Mouse (Mus musculus): ENCODE data around the gene Il18rap. TPM values are rescaled to one million over a fixed set of nuclear protein-coding genes. Genes with fewer than 3 reads are reported as not detected.

Gene Il18rap
- polyA plus RNA-seq (2016; fragmentation: Nextera tagmentation; extraction: Ambion mirVana) = 0.40 and 0.45 TPM in 2 replicates

- Histone ChIP-seq H3K36me3 (replicated peaks) (no peaks in the 10 kb centered on the region), H3K9ac (no peak within 1 kb of the TSS), H3K4me3 (replicated peaks) (no peak within 1 kb of the TSS), H3K4me2 (peak within 1 kb of the TSS; percentile 25), H3K27ac (peak within 1 kb of the TSS; percentile 53; the same call in 1 of the 2 replicates), H3K9me3 (no peaks in the 10 kb centered on the region), H3K27me3 (no peaks in the 10 kb centered on the region), H3K4me1 (peaks cover 8% of the 10 kb centered on the region; the same call in 1 of the 2 replicates)
- WGBS = 16% methylated on average over 9 of the region's 9 CpGs
- peak; percentile 86; the same call in 1 of the 2 replicates for ATAC-seq (ENCODE audit: low FRiP score)
Observed at GRCm38 (mm10) chr1:40514851-40515585, at the start of gene Il18rap. TSS of gene Il18rap (plus strand) at chr1:40515362.

DNA sequence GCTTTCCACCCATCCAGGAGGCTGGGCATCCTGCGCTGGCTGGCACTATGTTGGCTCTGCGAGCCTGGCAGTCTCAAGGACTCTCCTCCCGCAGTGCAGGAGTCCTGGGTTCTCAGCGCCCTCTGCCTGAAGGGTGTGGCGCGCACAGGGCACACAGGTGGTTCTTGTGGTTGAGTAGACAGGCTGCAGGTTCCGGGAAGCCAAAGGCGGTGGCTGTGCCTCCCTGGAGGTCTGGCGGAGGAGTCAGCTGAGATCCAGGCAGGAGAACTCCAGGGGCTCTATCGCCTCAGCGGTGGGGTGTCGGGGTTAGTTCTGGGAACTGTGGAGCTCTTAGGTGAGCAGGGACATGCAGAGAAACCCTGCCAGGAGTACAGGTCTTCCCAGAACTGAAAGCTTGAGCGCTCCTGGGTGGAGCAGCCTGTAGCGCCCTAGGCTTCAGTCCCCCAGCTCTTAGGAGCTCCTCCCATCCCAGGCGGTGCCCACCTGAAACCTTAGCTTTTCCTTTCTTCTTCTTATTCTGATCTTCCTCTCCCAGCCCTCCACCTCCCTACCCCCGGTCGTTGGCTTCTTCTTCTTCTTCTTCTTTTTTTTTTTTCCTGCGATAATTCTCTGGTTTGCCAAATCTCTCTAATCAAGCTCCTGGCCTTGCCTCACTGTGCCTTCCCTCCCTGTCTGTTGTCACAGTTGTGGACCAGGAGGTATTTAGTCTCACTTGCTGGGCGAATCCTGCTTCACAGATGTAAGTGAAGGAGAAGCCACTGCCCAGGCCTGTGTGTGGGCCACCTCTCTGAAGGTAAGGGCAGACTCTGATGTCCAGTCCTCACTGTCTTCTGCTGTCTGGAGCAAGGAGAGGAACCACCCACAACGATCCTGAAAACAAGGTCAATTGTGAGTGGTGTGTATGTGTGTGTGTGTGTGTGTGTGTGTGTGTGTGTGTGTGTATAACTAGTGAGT, 49.4 kb upstream of the Il18rap start, which contains the start of gene Il18r1:
TSS of gene Il18r1 (plus strand) at position 76 of the 954 bp plus-strand sequence.
- Histone ChIP-seq H3K4me1 (no peaks in the 10 kb centered on the region), H3K36me3 (replicated peaks) (no peaks in the 10 kb centered on the region), H3K9ac (no peak within 1 kb of the TSS), H3K9me3 (no peaks in the 10 kb centered on the region), H3K27me3 (no peaks in the 10 kb centered on the region), H3K4me3 (replicated peaks) (no peak within 1 kb of the TSS), H3K27ac (no peak within 1 kb of the TSS), H3K4me2 (no peak within 1 kb of the TSS)
- ATAC-seq (ENCODE audit: low FRiP score) = no peak
- 56% methylated on average over 20 of the region's 20 CpGs for WGBS

DNA sequence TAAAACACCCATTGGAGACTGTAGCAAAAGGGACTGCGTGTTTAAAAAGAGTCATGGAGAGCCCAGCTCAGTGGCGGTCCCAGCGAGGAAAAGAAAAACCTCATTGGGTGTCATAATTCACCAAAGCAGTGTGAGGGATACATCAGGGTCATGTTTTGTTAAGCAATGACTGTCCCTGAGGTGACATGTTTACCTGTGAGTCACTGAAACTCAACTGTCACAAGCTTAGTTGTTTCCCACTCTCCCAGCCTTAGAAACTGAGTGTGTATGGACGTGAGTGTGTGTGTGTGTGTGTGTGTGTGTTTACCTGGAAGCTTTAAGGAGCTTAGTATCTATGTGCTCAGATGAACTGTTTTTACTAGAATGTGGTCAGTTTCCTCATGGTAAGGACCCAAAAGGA, 47.9 kb upstream of the Il18rap start:
- no peaks in the 10 kb centered on the region for H3K9me3 ChIP-seq
- no peak for ATAC-seq (ENCODE audit: low FRiP score)
- H3K4me3 ChIP-seq (replicated peaks) = no peak overlapping the region
- H3K4me2 ChIP-seq = no peak overlapping the region
- no peak overlapping the region for H3K27ac ChIP-seq
- H3K4me1 ChIP-seq = no peaks in the 10 kb centered on the region
- WGBS = 87% methylated on average over 4 of the region's 4 CpGs
- H3K27me3 ChIP-seq = no peaks in the 10 kb centered on the region
- H3K36me3 ChIP-seq (replicated peaks) = no peaks in the 10 kb centered on the region
- no peak overlapping the region for H3K9ac ChIP-seq

- ATAC-seq (ENCODE audit: low FRiP score) = no peak
- H3K9ac ChIP-seq = no peak overlapping the region
- H3K9me3 ChIP-seq = no peaks in the 10 kb centered on the region
- no peaks in the 10 kb centered on the region for H3K27me3 ChIP-seq
- H3K36me3 ChIP-seq (replicated peaks) = no peaks in the 10 kb centered on the region
- H3K27ac ChIP-seq = no peak overlapping the region
- H3K4me3 ChIP-seq (replicated peaks) = no peak overlapping the region
- H3K4me2 ChIP-seq = no peak overlapping the region
- H3K4me1 ChIP-seq = no peaks in the 10 kb centered on the region
- 80% methylated on average over 2 of the region's 2 CpGs for WGBS
Observed at GRCm38 (mm10) chr1:40468805-40469204, 46.4 kb upstream of the Il18rap start.

DNA sequence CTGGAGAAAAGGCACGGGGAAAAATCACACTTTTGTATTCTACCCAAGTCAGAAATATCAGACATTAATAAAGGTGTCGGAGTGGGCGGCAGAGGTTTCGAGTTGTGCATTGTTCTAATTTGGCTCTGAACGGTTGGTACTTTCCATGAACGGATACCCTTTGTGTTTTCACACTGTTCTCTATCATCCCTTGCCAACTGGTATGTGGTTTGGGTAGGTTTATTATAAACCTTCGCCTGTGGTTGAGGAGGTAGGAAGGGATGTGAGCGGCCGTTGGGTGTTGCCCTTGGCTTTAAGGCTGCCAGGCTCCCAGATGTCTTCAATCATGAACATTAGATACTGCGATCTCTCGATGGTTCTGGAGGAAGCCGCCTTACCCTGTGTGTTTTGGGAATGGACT, 45.3 kb upstream of the Il18rap start:
- Histone ChIP-seq H3K27me3 (no peaks in the 10 kb centered on the region), H3K9ac (no peak overlapping the region), H3K36me3 (replicated peaks) (no peaks in the 10 kb centered on the region), H3K4me1 (no peaks in the 10 kb centered on the region), H3K9me3 (no peaks in the 10 kb centered on the region), H3K27ac (no peak overlapping the region), H3K4me3 (replicated peaks) (no peak overlapping the region), H3K4me2 (no peak overlapping the region)
- WGBS = 89% methylated on average over 12 of the region's 12 CpGs
- ATAC-seq (ENCODE audit: low FRiP score) = no peak

- Histone ChIP-seq H3K4me2 (no peak overlapping the region), H3K9ac (no peak overlapping the region), H3K27ac (no peak overlapping the region), H3K27me3 (no peaks in the 10 kb centered on the region), H3K4me3 (replicated peaks) (no peak overlapping the region), H3K9me3 (no peaks in the 10 kb centered on the region), H3K36me3 (replicated peaks) (no peaks in the 10 kb centered on the region), H3K4me1 (no peaks in the 10 kb centered on the region)
- WGBS = 93% methylated on average over 1 of the region's 1 CpGs
- ATAC-seq (ENCODE audit: low FRiP score) = no peak
Observed at GRCm38 (mm10) chr1:40472401-40472800, 42.8 kb upstream of the Il18rap start.

DNA sequence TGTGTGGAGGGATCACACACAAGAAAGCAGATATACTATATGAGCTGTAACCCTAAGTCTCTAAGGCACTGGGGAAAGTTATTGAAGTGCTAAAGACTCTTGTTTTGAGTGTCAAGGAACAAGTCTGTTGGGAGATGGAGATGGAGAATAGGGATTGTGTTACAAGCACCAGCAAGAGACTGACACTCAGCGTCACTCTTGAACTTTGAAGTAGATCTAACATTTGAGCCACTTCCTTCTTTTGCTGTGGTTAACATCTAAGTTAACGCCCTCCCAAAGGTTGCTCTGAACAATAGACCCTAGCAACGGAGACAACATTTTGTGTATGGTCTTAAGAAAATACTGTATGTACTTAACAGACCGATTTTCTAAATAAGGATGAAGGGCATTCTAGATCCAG, 41.5 kb upstream of the Il18rap start:
- Histone ChIP-seq H3K9ac (no peak overlapping the region), H3K27ac (no peak overlapping the region), H3K4me3 (replicated peaks) (no peak overlapping the region), H3K36me3 (replicated peaks) (no peaks in the 10 kb centered on the region), H3K4me2 (no peak overlapping the region), H3K27me3 (no peaks in the 10 kb centered on the region), H3K9me3 (no peaks in the 10 kb centered on the region), H3K4me1 (no peaks in the 10 kb centered on the region)
- 85% methylated on average over 4 of the region's 4 CpGs for WGBS
- ATAC-seq (ENCODE audit: low FRiP score) = no peak

DNA sequence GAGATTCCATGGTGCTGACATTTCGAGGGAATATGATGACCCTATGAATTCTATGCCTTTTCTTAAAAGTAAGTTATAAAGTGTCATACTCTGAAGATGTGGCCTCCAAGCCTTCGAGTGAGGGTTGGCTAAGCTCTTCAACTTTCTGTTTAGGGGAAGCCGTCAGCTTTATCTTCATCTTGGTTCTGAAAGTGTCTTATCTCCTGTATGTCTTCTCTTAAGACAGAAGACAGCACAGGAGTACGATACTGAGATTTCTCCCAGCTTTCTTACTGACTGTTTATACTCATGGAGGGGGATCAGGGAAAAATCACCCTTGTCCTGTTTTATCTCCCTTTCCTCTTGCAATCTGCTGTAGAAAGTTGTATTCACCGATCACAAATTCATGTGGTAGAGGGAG, 40.8 kb upstream of the Il18rap start:
- no peaks in the 10 kb centered on the region for H3K27me3 ChIP-seq
- H3K4me1 ChIP-seq = no peaks in the 10 kb centered on the region
- H3K4me3 ChIP-seq (replicated peaks) = no peak overlapping the region
- H3K9me3 ChIP-seq = no peaks in the 10 kb centered on the region
- no peaks in the 10 kb centered on the region for H3K36me3 ChIP-seq (replicated peaks)
- H3K4me2 ChIP-seq = no peak overlapping the region
- H3K27ac ChIP-seq = no peak overlapping the region
- H3K9ac ChIP-seq = no peak overlapping the region
- WGBS = 90% methylated on average over 5 of the region's 5 CpGs
- no peak for ATAC-seq (ENCODE audit: low FRiP score)

GRCm38 (mm10) chr1:40475697-40476096, 39.5 kb upstream of the Il18rap start:
- Histone ChIP-seq H3K36me3 (replicated peaks) (no peaks in the 10 kb centered on the region), H3K9ac (no peak overlapping the region), H3K4me1 (no peaks in the 10 kb centered on the region), H3K27ac (no peak overlapping the region), H3K27me3 (no peaks in the 10 kb centered on the region), H3K4me3 (replicated peaks) (no peak overlapping the region), H3K9me3 (no peaks in the 10 kb centered on the region), H3K4me2 (no peak overlapping the region)
- no peak for ATAC-seq (ENCODE audit: low FRiP score)
- WGBS = 78% methylated on average over 3 of the region's 3 CpGs

DNA sequence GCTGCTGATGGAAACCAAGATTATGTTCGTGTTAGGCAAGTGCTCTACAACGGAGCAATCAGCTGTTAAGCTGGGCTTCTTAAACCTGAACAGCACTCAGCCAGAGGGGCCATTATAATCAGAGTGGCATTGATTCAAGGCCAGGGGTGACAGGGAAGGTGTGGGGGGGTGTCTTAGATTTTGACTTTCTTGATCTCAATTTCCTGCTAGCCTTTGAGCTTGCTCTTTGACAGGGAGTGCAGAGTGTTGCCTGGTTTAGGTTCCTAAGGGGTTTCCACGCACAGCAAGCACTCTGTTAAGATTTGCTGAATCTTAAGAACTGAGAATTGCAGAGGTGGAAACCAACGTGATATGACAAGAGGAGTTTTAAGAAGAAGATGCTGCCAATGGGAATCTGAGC, 38.4 kb upstream of the Il18rap start:
- Histone ChIP-seq H3K36me3 (replicated peaks) (no peaks in the 10 kb centered on the region), H3K4me2 (no peak overlapping the region), H3K9ac (no peak overlapping the region), H3K4me3 (replicated peaks) (no peak overlapping the region), H3K27me3 (no peaks in the 10 kb centered on the region), H3K9me3 (no peaks in the 10 kb centered on the region), H3K27ac (no peak overlapping the region), H3K4me1 (no peaks in the 10 kb centered on the region)
- no peak for ATAC-seq (ENCODE audit: low FRiP score)
- WGBS = 64% methylated on average over 4 of the region's 4 CpGs

GRCm38 (mm10) chr1:40479505-40479923, 35.6 kb upstream of the Il18rap start:
- no peak overlapping the region for H3K4me3 ChIP-seq (replicated peaks)
- no peaks in the 10 kb centered on the region for H3K36me3 ChIP-seq (replicated peaks)
- no peaks in the 10 kb centered on the region for H3K27me3 ChIP-seq
- no peak overlapping the region for H3K9ac ChIP-seq
- H3K9me3 ChIP-seq = no peaks in the 10 kb centered on the region
- H3K4me1 ChIP-seq = no peaks in the 10 kb centered on the region
- H3K27ac ChIP-seq = no peak overlapping the region
- 83% methylated on average over 6 of the region's 6 CpGs for WGBS
- H3K4me2 ChIP-seq = no peak overlapping the region
- no peak for ATAC-seq (ENCODE audit: low FRiP score)

GRCm38 (mm10) chr1:40494594-40494993, 20.6 kb upstream of the Il18rap start:
- 91% methylated on average over 4 of the region's 4 CpGs for WGBS
- no peak for ATAC-seq (ENCODE audit: low FRiP score)
- H3K4me2 ChIP-seq = no peak overlapping the region
- no peaks in the 10 kb centered on the region for H3K4me1 ChIP-seq
- no peak overlapping the region for H3K9ac ChIP-seq
- no peaks in the 10 kb centered on the region for H3K36me3 ChIP-seq (replicated peaks)
- H3K9me3 ChIP-seq = no peaks in the 10 kb centered on the region
- no peak overlapping the region for H3K4me3 ChIP-seq (replicated peaks)
- no peak overlapping the region for H3K27ac ChIP-seq
- no peaks in the 10 kb centered on the region for H3K27me3 ChIP-seq
